Mouse (Mus musculus): ENCODE results near the gene Tacc2. TPM values are rescaled to one million over a fixed set of nuclear protein-coding genes. Genes with fewer than 3 reads are reported as not detected.
"Not testable (repeated sequence)": the region's sequence is repeated elsewhere in the genome, so short reads cannot be mapped to it uniquely, and the experiment has no call there.

Tacc2 gene
- polyA plus RNA-seq, 1 experiment from 2014 or later: 53.7 TPM

DNA sequence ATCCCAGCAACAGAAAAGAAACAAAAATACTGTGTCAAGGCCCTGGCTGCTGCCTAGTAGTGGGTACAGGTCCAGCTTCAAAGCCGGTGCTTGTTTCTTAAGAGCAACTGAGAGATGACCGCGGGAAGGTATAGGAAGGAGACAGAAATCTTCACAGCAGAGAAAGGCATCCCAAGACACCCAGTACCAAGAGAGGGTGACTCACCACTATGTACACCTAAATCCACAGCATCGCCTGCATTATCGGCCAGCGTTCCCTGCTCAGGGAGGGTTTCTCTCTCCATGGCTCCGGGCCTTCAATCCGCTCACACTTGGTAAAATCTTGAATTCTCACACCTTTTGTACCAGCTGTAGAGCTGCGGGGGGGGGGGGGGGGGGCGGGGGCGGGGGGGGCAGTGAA is 4.4 kb upstream of the Tacc2 start, which contains the start of gene Nsmce4a:
Nsmce4a (minus strand) TSS at position 298 of the 400 bp plus-strand sequence.
- ATAC-seq (ENCODE audit: insufficient number of reproducible peaks, low FRiP score): no peak
- Histone ChIP-seq H3K36me3 (no peaks in the 10 kb centered on the region), H3K4me2 (no peak within 1 kb of the TSS), H3K4me1 (replicated peaks) (peaks cover 30% of the 10 kb centered on the region), H3K4me3 (no peak within 1 kb of the TSS), H3K9me3 (replicated peaks) (no peaks in the 10 kb centered on the region), H3K27ac (ENCODE audit: poor library complexity, severe bottlenecking) (no peak within 1 kb of the TSS), H3K9ac (no peak within 1 kb of the TSS), H3K27me3 (replicated peaks) (no peaks in the 10 kb centered on the region)
- 62% methylated on average over 11 of the region's 11 CpGs for WGBS

- H3K4me2 ChIP-seq: no peak overlapping the region
- H3K9ac ChIP-seq: no peak overlapping the region
- no peak overlapping the region for H3K4me3 ChIP-seq
- 94% methylated on average over 10 of the region's 10 CpGs for WGBS
- peaks cover 29% of the 10 kb centered on the region for H3K4me1 ChIP-seq (replicated peaks)
- no peaks in the 10 kb centered on the region for H3K27me3 ChIP-seq (replicated peaks)
- H3K36me3 ChIP-seq: no peaks in the 10 kb centered on the region
- H3K9me3 ChIP-seq (replicated peaks): no peaks in the 10 kb centered on the region
- no peak for ATAC-seq (ENCODE audit: insufficient number of reproducible peaks, low FRiP score)
- H3K27ac ChIP-seq (ENCODE audit: poor library complexity, severe bottlenecking): no peak overlapping the region
Measured at GRCm38 (mm10) chr7:130573746-130574145, 3.5 kb upstream of the Tacc2 start.

GRCm38 (mm10) chr7:130574211-130574991 is 2.8 kb upstream of the Tacc2 start:
- no peak for ATAC-seq (ENCODE audit: insufficient number of reproducible peaks, low FRiP score)
- Histone ChIP-seq H3K4me2 (0 out of 2 replicates have a peak overlapping the region, but pooled peaks have one; percentile 4), H3K9ac (no peak overlapping the region), H3K4me1 (replicated peaks) (peaks cover 22% of the 10 kb centered on the region), H3K4me3 (no peak overlapping the region), H3K36me3 (no peaks in the 10 kb centered on the region), H3K27me3 (replicated peaks) (no peaks in the 10 kb centered on the region), H3K9me3 (replicated peaks) (no peaks in the 10 kb centered on the region), H3K27ac (ENCODE audit: poor library complexity, severe bottlenecking) (no peak overlapping the region)
- WGBS: 56% methylated on average over 13 of the region's 13 CpGs

DNA sequence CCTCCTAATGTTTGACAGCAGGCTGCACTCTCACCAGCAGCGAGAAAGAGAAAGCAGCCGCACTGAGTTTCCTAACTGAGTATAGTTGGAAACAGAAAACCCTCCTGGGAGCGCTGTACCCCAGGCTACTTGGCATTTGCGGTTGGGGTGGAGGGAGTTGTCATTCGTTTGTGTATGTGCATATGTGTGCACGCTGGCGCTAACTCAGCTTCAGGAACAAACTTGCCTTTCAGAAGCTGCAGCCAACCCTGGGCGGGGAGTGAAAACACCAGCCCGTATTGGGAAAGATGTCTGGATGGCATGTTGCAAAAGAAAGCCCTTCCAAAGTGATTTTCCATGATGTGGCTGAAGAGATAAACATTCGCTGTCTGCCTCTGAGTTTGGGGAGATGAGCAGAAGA is 257 bp upstream of the Tacc2 start:
- WGBS: 13% methylated on average over 10 of the region's 10 CpGs
- Histone ChIP-seq H3K27me3 (replicated peaks) (no peaks in the 10 kb centered on the region), H3K27ac (ENCODE audit: poor library complexity, severe bottlenecking) (no peak overlapping the region), H3K9ac (peak overlapping the region; percentile 66), H3K4me3 (peak overlapping the region; percentile 41), H3K4me1 (replicated peaks) (peaks cover 22% of the 10 kb centered on the region), H3K36me3 (no peaks in the 10 kb centered on the region), H3K4me2 (peak overlapping the region; percentile 70), H3K9me3 (replicated peaks) (no peaks in the 10 kb centered on the region)
- ATAC-seq (ENCODE audit: insufficient number of reproducible peaks, low FRiP score): no peak

DNA sequence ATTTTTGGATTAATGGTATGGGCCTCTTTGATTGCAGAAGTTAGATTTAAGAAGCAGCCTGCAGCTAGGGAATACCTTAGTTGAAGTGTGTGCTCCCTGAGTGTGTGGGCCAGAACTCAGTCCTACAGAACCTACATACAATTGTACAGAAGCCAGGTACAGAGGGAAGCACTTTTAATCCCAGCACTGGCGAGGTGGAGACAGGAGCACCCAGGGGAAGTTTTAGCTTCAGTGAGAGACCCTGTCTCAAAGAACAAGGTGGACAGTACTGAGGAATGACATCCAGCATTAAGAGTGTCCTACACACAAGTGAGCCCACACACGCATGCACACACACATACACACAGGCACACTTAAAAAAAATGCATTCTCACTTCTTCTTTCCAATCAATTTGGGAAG is 828 bp downstream of the Tacc2 start:
- H3K4me3 ChIP-seq: no peak overlapping the region
- H3K9me3 ChIP-seq (replicated peaks): no peaks in the 10 kb centered on the region
- 87% methylated on average over 2 of the region's 2 CpGs for WGBS
- H3K4me1 ChIP-seq (replicated peaks): peaks cover 22% of the 10 kb centered on the region
- H3K27ac ChIP-seq (ENCODE audit: poor library complexity, severe bottlenecking): no peak overlapping the region
- no peaks in the 10 kb centered on the region for H3K27me3 ChIP-seq (replicated peaks)
- H3K4me2 ChIP-seq: no peak overlapping the region
- no peak overlapping the region for H3K9ac ChIP-seq
- no peak for ATAC-seq (ENCODE audit: insufficient number of reproducible peaks, low FRiP score)
- no peaks in the 10 kb centered on the region for H3K36me3 ChIP-seq

GRCm38 (mm10) chr7:130578607-130579006 is 1.4 kb downstream of the Tacc2 start:
- Histone ChIP-seq H3K27me3 (replicated peaks) (no peaks in the 10 kb centered on the region), H3K4me3 (no peak overlapping the region), H3K9me3 (replicated peaks) (no peaks in the 10 kb centered on the region), H3K4me1 (replicated peaks) (peaks cover 22% of the 10 kb centered on the region), H3K27ac (ENCODE audit: poor library complexity, severe bottlenecking) (no peak overlapping the region), H3K9ac (no peak overlapping the region), H3K36me3 (no peaks in the 10 kb centered on the region), H3K4me2 (no peak overlapping the region)
- ATAC-seq (ENCODE audit: insufficient number of reproducible peaks, low FRiP score): no peak
- WGBS: 76% methylated on average over 5 of the region's 5 CpGs

GRCm38 (mm10) chr7:130586521-130587072 is 9.4 kb downstream of the Tacc2 start:
- 69% methylated on average over 2 of the region's 2 CpGs for WGBS
- no peak for ATAC-seq (ENCODE audit: insufficient number of reproducible peaks, low FRiP score)
- no peak overlapping the region for H3K4me3 ChIP-seq
- H3K9me3 ChIP-seq (replicated peaks): no peaks in the 10 kb centered on the region
- H3K27me3 ChIP-seq (replicated peaks): no peaks in the 10 kb centered on the region
- H3K9ac ChIP-seq: no peak overlapping the region
- H3K27ac ChIP-seq (ENCODE audit: poor library complexity, severe bottlenecking): no peak overlapping the region
- H3K4me2 ChIP-seq: no peak overlapping the region
- H3K36me3 ChIP-seq: no peaks in the 10 kb centered on the region
- no peaks in the 10 kb centered on the region for H3K4me1 ChIP-seq (replicated peaks)

DNA sequence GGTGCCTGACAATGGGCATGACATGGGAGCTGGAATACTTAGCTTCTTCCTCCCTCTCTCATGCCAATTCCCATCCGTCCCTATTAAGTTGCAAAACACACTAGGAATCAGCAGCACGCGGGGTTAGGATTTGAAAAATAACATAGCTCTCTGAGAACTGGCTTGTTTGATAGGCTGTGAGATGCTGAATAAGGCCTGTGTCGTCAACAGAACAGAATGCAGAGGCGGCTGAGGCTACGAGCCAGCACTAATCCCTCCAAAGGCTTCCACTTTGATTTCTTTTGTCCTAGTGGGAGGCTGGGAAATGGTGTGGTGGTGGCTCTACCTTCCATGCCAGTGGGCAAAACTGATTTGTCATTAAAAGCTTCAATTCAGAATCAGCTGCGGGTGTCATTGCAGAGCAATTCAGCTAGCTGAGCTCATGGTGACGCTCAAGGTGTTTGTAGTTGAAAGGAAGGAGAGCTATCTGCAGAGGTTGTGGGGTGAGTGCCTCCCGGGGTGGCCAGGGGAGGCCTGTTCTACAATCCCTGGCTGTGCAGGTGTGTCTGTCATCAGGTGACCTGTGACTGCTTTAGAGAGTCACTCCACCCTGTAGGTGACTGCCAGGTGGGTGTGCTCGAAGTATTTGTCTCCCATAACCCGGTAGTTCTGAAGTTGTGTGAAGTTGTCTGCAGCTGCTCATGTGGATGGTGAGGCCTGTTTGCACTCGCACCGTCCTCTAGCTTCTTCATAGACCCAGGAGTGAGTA is 13.0 kb downstream of the Tacc2 start:
- Histone ChIP-seq H3K27me3 (replicated peaks) (no peaks in the 10 kb centered on the region), H3K9ac (no peak overlapping the region), H3K9me3 (replicated peaks) (no peaks in the 10 kb centered on the region), H3K4me1 (replicated peaks) (no peaks in the 10 kb centered on the region), H3K27ac (ENCODE audit: poor library complexity, severe bottlenecking) (no peak overlapping the region; the same call in 1 of the 2 replicates), H3K4me2 (no peak overlapping the region), H3K36me3 (no peaks in the 10 kb centered on the region), H3K4me3 (no peak overlapping the region)
- no peak for ATAC-seq (ENCODE audit: insufficient number of reproducible peaks, low FRiP score)
- WGBS: 60% methylated on average over 13 of the region's 13 CpGs

DNA sequence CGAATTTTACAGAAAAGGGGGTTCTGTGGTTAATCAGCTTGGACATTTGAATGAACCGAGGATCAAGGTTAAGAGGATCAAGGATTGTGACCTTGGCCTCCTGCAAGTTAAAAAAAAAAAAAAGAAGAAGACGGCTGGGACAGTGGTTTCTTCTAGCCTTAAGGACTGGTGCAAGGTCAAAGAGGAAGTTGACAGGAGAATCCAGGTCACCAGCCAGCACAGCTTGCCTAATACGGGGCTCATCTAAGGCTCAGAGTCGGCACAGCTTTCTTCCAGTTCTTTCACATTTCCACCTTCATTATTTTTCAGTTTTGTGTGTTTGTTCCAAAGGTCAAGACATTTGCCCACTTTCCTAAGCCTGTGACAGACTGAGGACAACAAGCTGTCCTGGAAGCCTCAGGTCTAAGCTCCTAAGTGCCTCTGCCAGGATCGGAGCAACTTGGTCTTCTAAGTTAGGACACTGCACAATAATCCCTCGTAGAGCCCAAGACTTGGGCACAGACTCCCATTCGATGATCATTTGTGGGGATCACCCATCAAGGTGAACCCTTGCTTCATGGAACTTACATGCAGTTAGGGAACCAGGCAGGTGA is 13.7 kb downstream of the Tacc2 start:
- no peaks in the 10 kb centered on the region for H3K9me3 ChIP-seq (replicated peaks)
- WGBS: 68% methylated on average over 8 of the region's 8 CpGs
- no peak overlapping the region for H3K9ac ChIP-seq
- no peaks in the 10 kb centered on the region for H3K27me3 ChIP-seq (replicated peaks)
- ATAC-seq (ENCODE audit: insufficient number of reproducible peaks, low FRiP score): no peak
- H3K4me2 ChIP-seq: no peak overlapping the region
- H3K36me3 ChIP-seq: no peaks in the 10 kb centered on the region
- no peak overlapping the region for H3K4me3 ChIP-seq
- H3K4me1 ChIP-seq (replicated peaks): no peaks in the 10 kb centered on the region
- H3K27ac ChIP-seq (ENCODE audit: poor library complexity, severe bottlenecking): no peak overlapping the region

DNA sequence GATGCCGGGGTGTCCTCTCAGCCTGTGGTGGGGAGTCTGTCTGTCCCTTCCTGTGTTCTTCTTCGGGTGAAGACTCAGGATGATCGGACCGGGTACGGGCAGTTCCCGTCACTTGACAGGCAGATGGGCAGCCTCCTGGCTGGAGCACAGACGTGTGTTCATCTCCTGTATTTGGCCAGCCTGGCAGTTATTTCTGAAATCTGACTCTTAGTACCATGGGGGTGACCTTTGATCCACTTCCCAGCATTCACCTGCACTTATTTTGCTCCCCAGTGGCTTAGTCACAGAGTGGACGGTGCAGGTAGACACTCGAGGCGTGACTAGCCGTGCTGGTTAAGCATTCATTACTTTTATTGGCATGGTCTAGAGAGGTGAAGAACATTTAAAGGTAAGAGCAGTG is 15.7 kb downstream of the Tacc2 start:
- H3K27me3 ChIP-seq (replicated peaks); H3K4me1 ChIP-seq (replicated peaks); H3K9me3 ChIP-seq (replicated peaks); H3K4me3 ChIP-seq; H3K9ac ChIP-seq; H3K27ac ChIP-seq (ENCODE audit: poor library complexity, severe bottlenecking); H3K36me3 ChIP-seq; H3K4me2 ChIP-seq: not testable (repeated sequence)
- ATAC-seq (ENCODE audit: insufficient number of reproducible peaks, low FRiP score): 0 out of 2 replicates have a peak, but pooled peaks have one; percentile 27
- no CpG with 5 or more reads among the region's 11 CpGs for WGBS
